Mouse (Mus musculus): ENCODE results near the gene Zfp229. TPM values are rescaled to one million over a fixed set of nuclear protein-coding genes. Genes with fewer than 3 reads are reported as not detected.
"Not testable (repeated sequence)": the region's sequence is repeated elsewhere in the genome, so short reads cannot be mapped to it uniquely, and the experiment has no call there.

Zfp229 gene
- polyA plus RNA-seq, 1 experiment from 2014 or later = 8.6 TPM

- H3K9me3 ChIP-seq (replicated peaks) = no peaks in the 10 kb centered on the region
- WGBS = 90% methylated on average over 2 of the region's 2 CpGs
- no peaks in the 10 kb centered on the region for H3K36me3 ChIP-seq
- DNase-seq (ENCODE audit: low spot score) = no peak
- no peak overlapping the region for H3K4me3 ChIP-seq
- H3K27ac ChIP-seq = no peak overlapping the region
- H3K27me3 ChIP-seq (ENCODE audit: low read depth, poor library complexity, severe bottlenecking) = no peaks in the 10 kb centered on the region
- no peaks in the 10 kb centered on the region for H3K4me1 ChIP-seq
Observed at GRCm38 (mm10) chr17:21770336-21770735, 39.7 kb downstream of the Zfp229 start.

GRCm38 (mm10) chr17:21792256-21792655 is 61.7 kb downstream of the Zfp229 start:
- no peaks in the 10 kb centered on the region for H3K36me3 ChIP-seq
- no peaks in the 10 kb centered on the region for H3K4me1 ChIP-seq
- no peak overlapping the region for H3K4me3 ChIP-seq
- no peaks in the 10 kb centered on the region for H3K9me3 ChIP-seq (replicated peaks)
- 87% methylated on average over 4 of the region's 4 CpGs for WGBS
- H3K27ac ChIP-seq = no peak overlapping the region
- DNase-seq (ENCODE audit: low spot score) = no peak
- no peaks in the 10 kb centered on the region for H3K27me3 ChIP-seq (ENCODE audit: low read depth, poor library complexity, severe bottlenecking)

GRCm38 (mm10) chr17:21801373-21801772 is 70.8 kb downstream of the Zfp229 start:
- H3K27ac ChIP-seq; H3K9me3 ChIP-seq (replicated peaks); DNase-seq (ENCODE audit: low spot score); H3K27me3 ChIP-seq (ENCODE audit: low read depth, poor library complexity, severe bottlenecking); H3K4me3 ChIP-seq; H3K4me1 ChIP-seq; H3K36me3 ChIP-seq: not testable (repeated sequence)
- 44% methylated on average over 19 of the region's 19 CpGs for WGBS

Other genes with a start within 250 kb of the Zfp229 start
- 7.2 and 9.2 TPM in 2 replicates for gene Zfp53, start 241.8 kb upstream of the Zfp229 start, polyA plus RNA-seq (2016; fragmentation: Nextera tagmentation; extraction: Ambion mirVana)
- 2.0 and 2.6 TPM in 2 replicates for gene Zfp52, start 195.3 kb upstream of the Zfp229 start, polyA plus RNA-seq (2016; fragmentation: Nextera tagmentation; extraction: Ambion mirVana)
- gene Zfp948, start 163.8 kb upstream of the Zfp229 start, polyA plus RNA-seq (2016; fragmentation: Nextera tagmentation; extraction: Ambion mirVana) = 13.0 and 13.5 TPM in 2 replicates
- 3.0 and 4.1 TPM in 2 replicates for gene Zfp983, start 80.2 kb upstream of the Zfp229 start, polyA plus RNA-seq (2016; fragmentation: Nextera tagmentation; extraction: Ambion mirVana)
- gene Gm10226, start 38.9 kb upstream of the Zfp229 start, polyA plus RNA-seq (2016; fragmentation: Nextera tagmentation; extraction: Ambion mirVana) = 4.8 and 6.0 TPM in 2 replicates
- gene Zfp760, start 23.1 kb upstream of the Zfp229 start, polyA plus RNA-seq (2016; fragmentation: Nextera tagmentation; extraction: Ambion mirVana) = 16.1 and 19.6 TPM in 2 replicates
- 5.9 and 7.1 TPM in 2 replicates for gene Zfp820, start 115.0 kb downstream of the Zfp229 start, polyA plus RNA-seq (2016; fragmentation: Nextera tagmentation; extraction: Ambion mirVana)
- gene Zfp995, start 179.1 kb downstream of the Zfp229 start, polyA plus RNA-seq (2016; fragmentation: Nextera tagmentation; extraction: Ambion mirVana) = 4.0 and 6.0 TPM in 2 replicates
- 22.5 and 25.3 TPM in 2 replicates for gene Zfp942, start 231.7 kb downstream of the Zfp229 start, polyA plus RNA-seq (2016; fragmentation: Nextera tagmentation; extraction: Ambion mirVana)
- 11.6 and 15.5 TPM in 2 replicates for gene Zfp943, start 231.8 kb downstream of the Zfp229 start, polyA plus RNA-seq (2016; fragmentation: Nextera tagmentation; extraction: Ambion mirVana)

All from limb, embryonic 10.5 days (tissue).